Mouse (Mus musculus) midbrain, embryonic 15.5 days (tissue): ENCODE measurements around the gene Olfr1032. TPM values are rescaled to one million over a fixed set of nuclear protein-coding genes. Genes with fewer than 3 reads are reported as not detected.
"Not testable (repeated sequence)": the region's sequence is repeated elsewhere in the genome, so short reads cannot be mapped to it uniquely, and the experiment has no call there.

Experiments
- ATAC-seq: fragments of 200-750 bp; cut with Nextera tagmentation; replicated peaks from 2 replicates; pipeline ENCODE4 v1.8.0; 2017; ENCODE audit warnings: moderate TSS enrichment
- H3K27ac ChIP-seq: fragments of 300-500 bp; sonication (generic); 2 replicates; pipeline ENCODE4 v1.5.1; 2015; ENCODE audit warnings: mild to moderate bottlenecking, inconsistent platforms
- H3K27me3 ChIP-seq: fragments of 300-500 bp; sonication (generic); replicated peaks from 2 replicates; pipeline ENCODE4 v1.6.1; 2015; ENCODE audit warnings: inconsistent platforms
- H3K36me3 ChIP-seq: fragments of 300-500 bp; sonication (generic); replicated peaks from 2 replicates; pipeline ENCODE4 v1.6.1; 2015; ENCODE audit warnings: inconsistent platforms
- H3K4me1 ChIP-seq: fragments of 300-500 bp; sonication (generic); 2 replicates; pipeline ENCODE4 v1.6.1; 2015; ENCODE audit warnings: inconsistent platforms
- H3K4me2 ChIP-seq: fragments of 300-500 bp; sonication (generic); 2 replicates; pipeline ENCODE4 v1.6.1; 2015; ENCODE audit warnings: inconsistent platforms, mild to moderate bottlenecking, moderate library complexity
- H3K4me3 ChIP-seq: fragments of 300-500 bp; sonication (generic); 2 replicates; pipeline ENCODE4 v1.5.1; 2015; ENCODE audit warnings: mild to moderate bottlenecking, inconsistent platforms
- H3K9ac ChIP-seq: fragments of 300-500 bp; sonication (generic); 2 replicates; pipeline ENCODE4 v1.6.1; 2015; ENCODE audit warnings: mild to moderate bottlenecking, inconsistent platforms
- H3K9me3 ChIP-seq: fragments of 300-500 bp; sonication (generic); 2 replicates; pipeline ENCODE4 v1.6.1; 2016; ENCODE audit warnings: inconsistent platforms
- WGBS: fragments of 180-500 bp; shearing (Covaris S2); methylation state at CpG from one replicate; pipeline ENCODE4 v1.1.7; 2015; ENCODE audit warnings: mixed read lengths; 5-methylcytosine and 5-hydroxymethylcytosine counted together
- polyA plus RNA-seq: library from polyadenylated mRNA; unstranded; fragments of >200 nt; fragmentation: Nextera tagmentation; extraction: Ambion mirVana; gene quantifications from 2 replicates; pipeline ENCODE4 v1.2.1, GENCODE M21; 2015

Olfr1032 gene
- polyA plus RNA-seq, result not detected in 2 replicates

GRCm38 (mm10) chr2:86005240-86005639, at the start of gene Olfr1032:
Gene Olfr1032 (plus strand): TSS chr2:86005540.
- Histone ChIP-seq H3K9me3 (no peaks in the 10 kb centered on the region), H3K4me2 (no peak within 1 kb of the TSS), H3K27ac (no peak within 1 kb of the TSS), H3K27me3 (no peaks in the 10 kb centered on the region), H3K4me1 (no peaks in the 10 kb centered on the region), H3K36me3 (no peaks in the 10 kb centered on the region), H3K4me3 (no peak within 1 kb of the TSS), H3K9ac (no peak within 1 kb of the TSS)
- WGBS, result 86% methylated on average over 7 of the region's 7 CpGs
- no peak for ATAC-seq

DNA sequence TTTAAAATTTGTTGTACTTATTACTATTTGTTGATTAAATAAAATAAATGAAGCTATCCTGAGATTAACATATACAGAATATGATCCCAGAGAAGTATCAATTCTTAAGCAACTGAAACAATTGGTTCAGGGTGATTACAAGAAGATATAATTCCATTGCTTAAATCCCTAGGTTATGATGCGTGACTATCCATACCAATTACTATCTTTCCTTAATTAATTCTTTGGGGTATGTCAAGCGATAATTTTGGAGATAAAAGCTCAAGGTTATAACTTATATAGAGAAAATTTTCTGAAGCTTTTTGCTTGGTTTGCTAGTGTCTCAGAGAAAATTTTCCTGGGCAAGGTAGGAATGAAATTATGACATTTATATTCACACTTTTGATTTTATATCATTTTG, 31.7 kb upstream of the Olfr1032 start, which contains the start of gene Olfr1029:
Gene Olfr1029, plus strand, starts transcription at position 301 of the 400 bp plus-strand sequence.
- Histone ChIP-seq H3K9ac (no peak within 1 kb of the TSS), H3K4me2 (no peak within 1 kb of the TSS), H3K27me3 (no peaks in the 10 kb centered on the region), H3K9me3 (no peaks in the 10 kb centered on the region), H3K27ac (no peak within 1 kb of the TSS), H3K4me1 (no peaks in the 10 kb centered on the region), H3K4me3 (no peak within 1 kb of the TSS), H3K36me3 (no peaks in the 10 kb centered on the region)
- WGBS, result 85% methylated on average over 2 of the region's 2 CpGs
- no peak for ATAC-seq

GRCm38 (mm10) chr2:85978976-85979375, 26.4 kb upstream of the Olfr1032 start, which contains the start of gene Olfr1030:
Gene Olfr1030 (plus strand): TSS chr2:85979276.
- H3K27me3 ChIP-seq, result no peaks in the 10 kb centered on the region
- H3K36me3 ChIP-seq, result no peaks in the 10 kb centered on the region
- no peak within 1 kb of the TSS for H3K27ac ChIP-seq
- H3K9me3 ChIP-seq, result no peaks in the 10 kb centered on the region
- H3K4me2 ChIP-seq, result no peak within 1 kb of the TSS
- no peak within 1 kb of the TSS for H3K9ac ChIP-seq
- ATAC-seq, result no peak
- H3K4me3 ChIP-seq, result no peak within 1 kb of the TSS
- no peaks in the 10 kb centered on the region for H3K4me1 ChIP-seq
- WGBS, result 74% methylated on average over 1 of the region's 1 CpGs

GRCm38 (mm10) chr2:85990004-85990403, 15.3 kb upstream of the Olfr1032 start, which contains the start of gene Olfr1031:
Gene Olfr1031 (plus strand): TSS chr2:85990304.
- no peaks in the 10 kb centered on the region for H3K36me3 ChIP-seq
- H3K27me3 ChIP-seq, result no peaks in the 10 kb centered on the region
- H3K9ac ChIP-seq, result no peak within 1 kb of the TSS
- H3K27ac ChIP-seq, result no peak within 1 kb of the TSS
- WGBS, result 65% methylated on average over 3 of the region's 3 CpGs
- no peak within 1 kb of the TSS for H3K4me2 ChIP-seq
- ATAC-seq, result no peak
- no peaks in the 10 kb centered on the region for H3K4me1 ChIP-seq
- no peaks in the 10 kb centered on the region for H3K9me3 ChIP-seq
- no peak within 1 kb of the TSS for H3K4me3 ChIP-seq

DNA sequence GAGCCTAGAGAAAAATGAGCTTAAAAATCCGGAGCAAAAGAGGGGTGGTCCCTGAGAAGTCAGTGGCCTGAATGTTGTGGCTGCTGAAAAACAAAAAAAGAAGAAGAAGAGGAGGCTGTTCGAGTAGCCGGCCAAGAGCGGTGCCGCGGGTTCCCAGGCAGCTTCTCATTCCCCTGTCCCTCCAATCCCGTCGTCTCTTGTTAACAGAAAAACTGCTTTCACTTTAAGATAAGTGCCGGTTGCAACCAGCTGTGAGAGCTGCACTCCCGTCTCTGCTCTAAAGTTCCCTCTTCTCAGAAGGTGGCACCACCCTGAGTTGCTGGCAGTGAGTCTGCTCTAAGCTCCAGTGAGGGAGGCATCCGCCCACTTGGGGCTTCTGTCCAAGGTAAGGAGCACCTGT, 15.1 kb downstream of the Olfr1032 start, which contains the start of gene Olfr1033:
Gene Olfr1033, plus strand, starts transcription at position 228 of the 400 bp plus-strand sequence.
- H3K4me1 ChIP-seq, H3K27me3 ChIP-seq: not testable (repeated sequence)
- WGBS, result 8% methylated on average over 11 of the region's 11 CpGs

DNA sequence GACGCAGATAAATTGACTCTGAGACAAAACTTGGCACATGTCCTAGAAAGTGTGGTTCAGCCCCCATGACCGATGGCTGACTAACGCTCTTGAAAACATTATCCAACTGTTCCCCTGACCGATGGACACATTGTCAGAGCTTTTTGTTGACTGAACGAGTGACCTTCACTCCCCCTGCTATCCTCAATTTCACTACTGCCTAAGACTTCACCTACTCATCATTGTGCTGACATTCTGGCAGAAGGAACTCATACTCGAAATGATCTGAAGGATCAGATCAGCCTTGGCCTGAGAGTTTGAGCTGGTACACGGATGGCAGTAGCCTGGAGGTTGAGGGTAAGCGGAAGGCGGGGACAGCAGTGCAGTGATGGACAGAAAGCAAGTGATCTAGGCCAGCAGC, 16.2 kb downstream of the Olfr1032 start:
- H3K4me2 ChIP-seq, H3K36me3 ChIP-seq, H3K4me3 ChIP-seq, H3K9me3 ChIP-seq, H3K4me1 ChIP-seq, ATAC-seq, H3K9ac ChIP-seq, H3K27me3 ChIP-seq, H3K27ac ChIP-seq: not testable (repeated sequence)
- WGBS, result 78% methylated on average over 5 of the region's 9 CpGs

More for the DNA sequence above, 15.1 kb downstream of the Olfr1032 start, which contains the start of gene Olfr1033:
- H3K36me3 ChIP-seq, ATAC-seq, H3K9me3 ChIP-seq, H3K27ac ChIP-seq: not testable (repeated sequence)
- H3K4me3 ChIP-seq, result peak within 1 kb of the TSS; percentile 36
- H3K4me2 ChIP-seq, result peak within 1 kb of the TSS; percentile 47
- H3K9ac ChIP-seq, result 0 out of 2 replicates have a peak within 1 kb of the TSS, but pooled peaks have one; percentile 14

- H3K4me2 ChIP-seq, result no peak within 1 kb of the TSS
- no peak for ATAC-seq
- no peaks in the 10 kb centered on the region for H3K36me3 ChIP-seq
- no peak within 1 kb of the TSS for H3K4me3 ChIP-seq
- H3K27ac ChIP-seq, result no peak within 1 kb of the TSS
- no peaks in the 10 kb centered on the region for H3K27me3 ChIP-seq
- no peaks in the 10 kb centered on the region for H3K9me3 ChIP-seq
- H3K9ac ChIP-seq, result no peak within 1 kb of the TSS
- no peaks in the 10 kb centered on the region for H3K4me1 ChIP-seq
Observed at GRCm38 (mm10) chr2:86045561-86045960, 40.2 kb downstream of the Olfr1032 start, which contains the start of gene Olfr1034. Gene Olfr1034 (plus strand): TSS chr2:86045861.

GRCm38 (mm10) chr2:86050777-86051176, 45.4 kb downstream of the Olfr1032 start:
- not testable (repeated sequence) for H3K4me1 ChIP-seq, ATAC-seq, H3K4me3 ChIP-seq, H3K9ac ChIP-seq, H3K9me3 ChIP-seq, H3K36me3 ChIP-seq, H3K4me2 ChIP-seq, H3K27me3 ChIP-seq, H3K27ac ChIP-seq

Other genes starting within 250 kb of the Olfr1032 start
- not detected in 2 replicates for gene Olfr1012, start 242.8 kb upstream of the Olfr1032 start, polyA plus RNA-seq
- gene Olfr1013, start 238.4 kb upstream of the Olfr1032 start, polyA plus RNA-seq, result not detected in 2 replicates
- gene Olfr1014, start 232.8 kb upstream of the Olfr1032 start, polyA plus RNA-seq, result not detected in 2 replicates
- gene Olfr1015, start 223.5 kb upstream of the Olfr1032 start, polyA plus RNA-seq, result not detected in 2 replicates
- gene Olfr1016, start 203.0 kb upstream of the Olfr1032 start, polyA plus RNA-seq, result not detected in 2 replicates
- gene Olfr1018, start 187.1 kb upstream of the Olfr1032 start, polyA plus RNA-seq, result not detected in 2 replicates
- gene Olfr1019, start 160.1 kb upstream of the Olfr1032 start, polyA plus RNA-seq, result not detected in 2 replicates
- not detected in 2 replicates for gene Olfr1020, start 158.5 kb upstream of the Olfr1032 start, polyA plus RNA-seq
- not detected in 2 replicates for gene Olfr1022, start 136.9 kb upstream of the Olfr1032 start, polyA plus RNA-seq
- gene Olfr1023, start 119.9 kb upstream of the Olfr1032 start, polyA plus RNA-seq, result not detected in 2 replicates
- gene Olfr1024, start 100.5 kb upstream of the Olfr1032 start, polyA plus RNA-seq, result not detected in 2 replicates
- not detected in 2 replicates for gene Olfr1025-ps1, start 90.3 kb upstream of the Olfr1032 start, polyA plus RNA-seq
- not detected in 2 replicates for gene Olfr1026, start 84.0 kb upstream of the Olfr1032 start, polyA plus RNA-seq
- not detected in 2 replicates for gene Olfr1028, start 55.1 kb upstream of the Olfr1032 start, polyA plus RNA-seq
- gene Olfr1029, start 31.6 kb upstream of the Olfr1032 start, polyA plus RNA-seq, result not detected in 2 replicates
- not detected in 2 replicates for gene Olfr1030, start 26.3 kb upstream of the Olfr1032 start, polyA plus RNA-seq
- not detected in 2 replicates for gene Olfr1031, start 15.2 kb upstream of the Olfr1032 start, polyA plus RNA-seq
- gene Olfr1033, start 15.1 kb downstream of the Olfr1032 start, polyA plus RNA-seq, result not detected in 2 replicates
- not detected in 2 replicates for gene Olfr1034, start 40.3 kb downstream of the Olfr1032 start, polyA plus RNA-seq
- gene Olfr1036, start 68.5 kb downstream of the Olfr1032 start, polyA plus RNA-seq, result not detected in 2 replicates
- not detected in 2 replicates for gene Olfr1037, start 81.8 kb downstream of the Olfr1032 start, polyA plus RNA-seq
- not detected in 2 replicates for gene Olfr1039, start 130.4 kb downstream of the Olfr1032 start, polyA plus RNA-seq
- gene Olfr1040, start 141.2 kb downstream of the Olfr1032 start, polyA plus RNA-seq, result not detected in 2 replicates
- gene Olfr1042, start 156.3 kb downstream of the Olfr1032 start, polyA plus RNA-seq, result not detected in 2 replicates
- gene Olfr1043, start 162.0 kb downstream of the Olfr1032 start, polyA plus RNA-seq, result not detected in 2 replicates
- gene Olfr1044, start 172.3 kb downstream of the Olfr1032 start, polyA plus RNA-seq, result not detected in 2 replicates
- not detected in 2 replicates for gene Olfr52, start 180.1 kb downstream of the Olfr1032 start, polyA plus RNA-seq
- not detected in 2 replicates for gene Olfr1045, start 197.5 kb downstream of the Olfr1032 start, polyA plus RNA-seq
- gene Olfr1046, start 213.8 kb downstream of the Olfr1032 start, polyA plus RNA-seq, result not detected in 2 replicates
- gene Olfr1047, start 225.9 kb downstream of the Olfr1032 start, polyA plus RNA-seq, result not detected in 2 replicates
- not detected in 2 replicates for gene Olfr1048, start 234.7 kb downstream of the Olfr1032 start, polyA plus RNA-seq